ENCODE assay signal across 11 mouse cellular contexts in the genomic region with DNA sequence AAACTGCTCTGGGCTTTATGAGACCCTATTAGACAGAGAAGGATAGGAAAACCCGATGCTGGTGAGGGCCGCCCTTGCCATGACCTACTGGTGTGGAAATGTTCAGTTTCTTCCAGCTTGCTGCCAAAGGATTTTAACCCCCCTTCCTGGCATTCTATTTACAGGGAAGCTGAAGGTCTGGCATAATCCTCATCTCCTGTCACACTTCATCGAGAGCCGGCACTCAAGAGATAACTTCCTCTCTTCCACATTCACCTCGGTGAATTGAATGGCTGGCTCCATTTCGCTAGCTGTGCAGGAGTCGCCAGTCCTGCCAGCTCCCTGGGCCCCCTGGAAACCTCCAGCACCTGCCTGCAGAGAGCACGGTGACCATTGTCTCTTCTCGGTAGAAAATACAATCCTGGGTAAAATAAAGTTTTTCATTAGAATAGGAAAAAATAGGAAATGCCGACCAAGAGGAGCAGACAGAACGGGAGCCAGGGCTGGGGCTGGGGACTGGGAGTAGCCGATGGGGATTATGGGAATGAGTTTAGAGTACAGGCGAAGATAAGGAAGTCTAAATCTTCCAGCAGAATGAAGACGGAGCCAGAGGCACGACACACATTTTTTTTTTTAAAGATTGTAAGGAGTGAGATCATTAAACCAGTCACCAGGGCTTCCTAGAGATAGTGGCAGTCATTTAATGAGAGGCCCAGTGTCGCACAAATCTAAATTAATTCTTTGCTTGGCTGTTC.
DNase-seq lines count a peak whose midpoint lies in the region; ATAC-seq and TF ChIP-seq lines count a peak whose summit lies in the region.
"Had no signal": no experiment of that assay in that cellular context is flagged by ENCODE, and none has a peak within 500 bp of the region (broad histone marks: within the 10 kb centered on the region; RNA-seq: fewer than 3 reads in every experiment).

No protein-coding gene starts in this region.

- no peaks in the 10 kb centered on the region for H3K36me3 ChIP-seq in limb, embryonic 15.5 days
- H3K36me3 ChIP-seq in limb, embryonic 10.5 days: no peaks in the 10 kb centered on the region
- no peaks in the 10 kb centered on the region for H3K36me3 ChIP-seq in forebrain, embryonic 16.5 days (ENCODE audit: control insufficient read depth, insufficient read depth)
- H3K36me3 ChIP-seq in heart, postnatal 0 days (replicated peaks; ENCODE audit: control insufficient read depth, insufficient read depth, low read length): no peaks in the 10 kb centered on the region
- no peaks in the 10 kb centered on the region for H3K36me3 ChIP-seq in midbrain, embryonic 12.5 days
- H3K36me3 ChIP-seq: limb, embryonic 13.5 days had no signal

- H3K4me1 ChIP-seq in limb, embryonic 15.5 days: peaks cover 33% of the 10 kb centered on the region
- peaks cover 50% of the 10 kb centered on the region for H3K4me1 ChIP-seq in limb, embryonic 10.5 days
- peaks cover 18% of the 10 kb centered on the region for H3K4me1 ChIP-seq in forebrain, embryonic 16.5 days (replicated peaks; ENCODE audit: control insufficient read depth, insufficient read depth, low read length)
- peaks cover 31% of the 10 kb centered on the region for H3K4me1 ChIP-seq in heart, postnatal 0 days (ENCODE audit: control insufficient read depth, insufficient read depth)
- H3K4me1 ChIP-seq in midbrain, embryonic 12.5 days: peaks cover 32% of the 10 kb centered on the region

- no peaks in the 10 kb centered on the region for H3K9me3 ChIP-seq in limb, embryonic 15.5 days
- H3K9me3 ChIP-seq in limb, embryonic 10.5 days (replicated peaks): no peaks in the 10 kb centered on the region
- 0 out of 2 replicates have a peak, but pooled peaks cover 3% of the 10 kb centered on the region for H3K9me3 ChIP-seq in forebrain, embryonic 16.5 days (ENCODE audit: control insufficient read depth, low read length)
- no peaks in the 10 kb centered on the region for H3K9me3 ChIP-seq in heart, postnatal 0 days (replicated peaks; ENCODE audit: control insufficient read depth, low read length)
- H3K9me3 ChIP-seq in midbrain, embryonic 12.5 days: no peaks in the 10 kb centered on the region
- H3K9me3 ChIP-seq: limb, embryonic 13.5 days had no signal

- TF ChIP-seq CTCF in heart, postnatal 0 days (IDR thresholded peaks at IDR 0.05; ENCODE audit: low read depth): no peak

- DNase-seq in limb, embryonic 10.5 days (ENCODE audit: low spot score): no peak
- DNase-seq in heart, postnatal 0 days (ENCODE audit: low spot score): peak; percentile 94
- no peak for DNase-seq in cerebellum, adult 9-10 months
- DNase-seq in urinary bladder, postnatal 36 days (ENCODE audit: low spot score in 2 of 2): no peak
- DNase-seq: adrenal gland, postnatal 25 days; gastrocnemius, postnatal 25 days had no signal

- H3K9ac ChIP-seq in limb, embryonic 15.5 days: no peak overlapping the region
- 0 out of 2 replicates have a peak overlapping the region, but pooled peaks have one; percentile 1 for H3K9ac ChIP-seq in forebrain, embryonic 16.5 days (replicated peaks; ENCODE audit: low read depth, low read length)
- H3K9ac ChIP-seq in heart, postnatal 0 days (replicated peaks; ENCODE audit: low read depth, low read length): no peak overlapping the region
- H3K9ac ChIP-seq in midbrain, embryonic 12.5 days (replicated peaks): no peak overlapping the region
- H3K9ac ChIP-seq: limb, embryonic 13.5 days had no signal

- no peak for ATAC-seq in limb, embryonic 15.5 days (ENCODE audit: insufficient number of reproducible peaks, low FRiP score, low TSS enrichment, low read depth)
- no peak for ATAC-seq in forebrain, embryonic 16.5 days
- peak; percentile 76 for ATAC-seq in heart, postnatal 0 days (ENCODE audit: insufficient read depth, low read depth)
- ATAC-seq in midbrain, embryonic 12.5 days (ENCODE audit: low FRiP score, low read depth): no peak
- ATAC-seq in erythroblast, adult 5-6 weeks (replicated peaks; ENCODE audit: low FRiP score, poor library complexity, severe bottlenecking): no peak

- no peaks in the 10 kb centered on the region for H3K27me3 ChIP-seq in limb, embryonic 15.5 days
- 0 out of 2 replicates have a peak, but pooled peaks cover 6% of the 10 kb centered on the region for H3K27me3 ChIP-seq in limb, embryonic 10.5 days (ENCODE audit: low read depth, poor library complexity, severe bottlenecking)
- peaks cover 30% of the 10 kb centered on the region for H3K27me3 ChIP-seq in forebrain, embryonic 16.5 days (replicated peaks; ENCODE audit: control insufficient read depth, insufficient read depth, low read length)
- no peaks in the 10 kb centered on the region for H3K27me3 ChIP-seq in heart, postnatal 0 days (ENCODE audit: control insufficient read depth, insufficient read depth, low read length)
- peaks cover 39% of the 10 kb centered on the region for H3K27me3 ChIP-seq in midbrain, embryonic 12.5 days
- H3K27me3 ChIP-seq: limb, embryonic 13.5 days had no signal

- no peak overlapping the region for H3K4me2 ChIP-seq in limb, embryonic 15.5 days
- H3K4me2 ChIP-seq in forebrain, embryonic 16.5 days (ENCODE audit: low read length): no peak overlapping the region
- H3K4me2 ChIP-seq in heart, postnatal 0 days (ENCODE audit: low read depth, low read length): peak overlapping the region; percentile 28
- no peak overlapping the region for H3K4me2 ChIP-seq in midbrain, embryonic 12.5 days (replicated peaks)
- H3K4me2 ChIP-seq: limb, embryonic 13.5 days had no signal

- 50% methylated on average over 16 of the region's 16 CpGs for WGBS in limb, embryonic 15.5 days
- WGBS in limb, embryonic 10.5 days: 66% methylated on average over 16 of the region's 16 CpGs
- 31% methylated on average over 16 of the region's 16 CpGs for WGBS in forebrain, embryonic 16.5 days
- WGBS in heart, postnatal 0 days: 5% methylated on average over 16 of the region's 16 CpGs
- WGBS in midbrain, embryonic 12.5 days: 46% methylated on average over 16 of the region's 16 CpGs

- TF ChIP-seq EP300 in heart, postnatal 0 days (IDR thresholded peaks at IDR 0.05; ENCODE audit: low read depth): peak; percentile 81

- peak overlapping the region; percentile 8; the same call in 1 of the 2 replicates for H3K27ac ChIP-seq in limb, embryonic 15.5 days
- no peak overlapping the region for H3K27ac ChIP-seq in limb, embryonic 10.5 days
- H3K27ac ChIP-seq in forebrain, embryonic 16.5 days (ENCODE audit: low read length): no peak overlapping the region
- peak overlapping the region; percentile 81 for H3K27ac ChIP-seq in heart, postnatal 0 days (ENCODE audit: low read depth)
- peak overlapping the region; percentile 60; the same call in 1 of the 2 replicates for H3K27ac ChIP-seq in midbrain, embryonic 12.5 days (replicated peaks)
- H3K27ac ChIP-seq: limb, embryonic 13.5 days had no signal

- no peak overlapping the region for H3K4me3 ChIP-seq in limb, embryonic 15.5 days
- H3K4me3 ChIP-seq in limb, embryonic 10.5 days: no peak overlapping the region
- no peak overlapping the region for H3K4me3 ChIP-seq in forebrain, embryonic 16.5 days (replicated peaks; ENCODE audit: low read length)
- 0 out of 2 replicates have a peak overlapping the region, but pooled peaks have one; percentile 0 for H3K4me3 ChIP-seq in heart, postnatal 0 days (ENCODE audit: low read depth, low read length)
- no peak overlapping the region for H3K4me3 ChIP-seq in midbrain, embryonic 12.5 days
- H3K4me3 ChIP-seq: limb, embryonic 13.5 days had no signal

Comparison
In these comparisons a context has a peak if more than half of its experiments do, and no peak if none do; other contexts are left out.
1. H3K27ac ChIP-seq: peak in limb, embryonic 15.5 days (single experiment), heart, postnatal 0 days (single experiment) and midbrain, embryonic 12.5 days (single experiment); none in limb, embryonic 10.5 days (single experiment) and forebrain, embryonic 16.5 days (single experiment).